Mouse (Mus musculus): Measurements from ENCODE around the gene Syndig1l.
A peak's percentile ranks its signal among the peaks of the same experiment; 100 is the strongest.

Syndig1l gene

DNA sequence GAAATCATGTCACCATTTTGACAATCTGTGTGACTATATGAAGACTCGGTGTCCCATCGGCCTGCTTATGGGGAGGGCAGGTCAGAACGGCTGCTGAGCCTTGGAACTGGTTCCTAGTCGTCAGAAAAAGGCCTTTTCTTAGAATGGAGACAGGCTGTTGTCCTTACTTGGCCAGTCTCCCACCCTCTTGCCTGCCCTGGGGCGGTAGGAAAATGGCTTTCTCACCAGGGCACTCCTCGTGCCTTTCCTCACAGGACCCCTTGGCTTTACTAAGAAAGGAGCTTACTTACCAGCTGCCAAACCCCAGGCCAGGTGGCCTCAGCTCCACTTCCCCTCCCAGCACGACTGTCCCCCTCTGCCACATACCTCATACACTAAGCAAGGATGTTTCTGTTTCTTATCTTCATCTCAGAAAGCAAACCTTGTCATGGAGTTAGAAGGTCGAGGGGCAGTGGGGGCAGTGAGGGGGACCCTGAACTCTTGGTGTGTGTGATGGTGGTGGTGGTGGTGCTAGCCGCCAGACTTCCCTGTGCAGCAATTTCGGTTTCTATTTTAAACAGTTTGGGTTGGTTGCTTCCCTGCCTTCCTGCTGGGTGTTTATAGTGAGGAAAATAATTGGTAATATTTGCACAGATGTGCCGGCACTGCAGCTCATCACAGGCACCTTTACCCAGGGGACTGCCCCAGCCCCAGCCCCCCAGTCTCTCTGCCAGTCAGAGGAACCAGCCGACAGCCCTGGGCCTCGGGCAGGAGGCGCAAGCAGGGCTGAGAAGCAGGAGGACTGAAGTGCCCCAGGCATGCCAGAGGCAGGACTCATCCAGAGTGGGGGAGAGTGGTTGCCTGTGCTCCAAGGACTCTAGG lies 23.7 kb downstream of the Syndig1l start:
- peak; percentile 59 for DNase-seq (ENCODE audit: low read depth)

DNA sequence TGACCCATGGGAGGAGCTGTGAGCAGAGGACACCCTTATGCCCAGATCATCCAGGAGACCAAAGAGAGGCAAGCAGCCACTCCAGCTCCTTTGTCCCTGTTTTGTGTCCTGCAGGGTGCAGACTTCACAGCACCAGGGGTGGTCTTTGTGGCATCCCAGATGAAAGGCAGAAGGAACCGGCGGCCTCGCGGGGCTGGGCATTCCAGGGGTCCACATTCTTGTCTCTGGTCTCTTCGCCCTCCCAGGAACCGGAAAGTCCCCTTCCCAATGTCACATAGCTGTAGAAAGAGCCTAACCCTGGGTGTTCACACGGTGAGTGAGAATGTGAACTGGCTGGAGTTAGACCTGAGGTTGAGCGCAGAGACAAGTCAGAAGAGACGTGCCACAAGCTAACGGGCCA lies 27.0 kb downstream of the Syndig1l start:
- no peak for DNase-seq (ENCODE audit: low read depth)

DNA sequence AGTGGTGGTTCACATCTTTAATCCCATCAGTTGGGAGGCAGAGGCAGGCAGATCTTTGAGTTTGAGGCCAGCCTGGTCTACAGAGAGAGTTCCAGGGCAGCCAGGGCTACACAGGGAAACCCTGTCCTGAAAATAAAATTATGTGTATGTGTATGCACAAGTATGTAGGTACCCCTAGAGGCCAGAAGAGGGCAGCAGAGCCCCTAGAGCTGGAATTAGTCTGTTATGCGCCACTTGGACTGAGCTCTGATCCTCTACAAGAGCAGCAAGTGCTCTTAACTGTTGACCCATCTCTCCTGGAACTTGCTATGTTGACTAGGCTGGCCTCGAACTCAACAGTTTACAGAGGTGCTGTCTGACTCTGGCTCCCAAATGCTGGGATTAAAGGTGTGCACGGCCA lies 28.1 kb downstream of the Syndig1l start:
- peak; percentile 52 for DNase-seq (ENCODE audit: low read depth)

DNA sequence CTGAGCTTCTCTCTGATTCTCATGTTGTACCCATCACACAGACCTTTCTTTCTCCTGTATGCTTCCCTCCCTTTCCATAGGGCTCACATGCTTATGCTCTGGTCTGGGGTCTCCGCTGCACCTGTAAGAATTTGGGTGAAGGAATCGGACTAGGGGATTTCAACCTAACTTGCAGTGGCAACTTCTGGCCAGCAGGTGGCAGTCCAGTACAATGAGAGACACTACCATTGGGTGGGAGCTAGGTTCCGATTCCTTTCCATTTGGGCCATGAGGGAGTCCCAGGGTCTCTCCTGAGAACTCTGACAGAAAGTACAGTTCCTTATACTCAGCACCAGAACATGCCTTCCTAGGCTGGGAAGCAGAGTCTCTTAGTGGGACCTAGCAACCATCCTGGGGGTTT lies 44.7 kb downstream of the Syndig1l start:
- peak; percentile 76 for DNase-seq (ENCODE audit: low read depth)

DNA sequence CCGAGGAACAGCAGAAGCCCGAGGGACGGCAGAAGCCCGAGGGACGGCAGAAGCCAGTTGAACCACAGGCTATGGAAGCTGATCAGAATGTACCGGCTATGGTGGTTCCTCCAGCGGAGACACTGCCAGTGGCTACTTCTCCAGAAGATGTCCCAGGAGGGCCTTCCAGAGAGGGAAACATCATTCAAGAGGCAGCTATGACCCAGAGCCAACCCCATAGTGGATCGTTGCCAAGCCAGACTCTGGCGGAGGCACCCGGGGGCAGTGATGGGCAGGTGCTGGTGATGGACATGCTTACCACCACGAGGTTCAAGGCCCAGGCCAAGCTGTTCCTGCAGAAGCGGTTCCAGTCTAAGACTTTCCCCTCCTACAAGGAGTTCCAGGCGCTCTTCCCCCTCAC lies 48.4 kb downstream of the Syndig1l start:
- DNase-seq (ENCODE audit: low read depth): no peak

DNA sequence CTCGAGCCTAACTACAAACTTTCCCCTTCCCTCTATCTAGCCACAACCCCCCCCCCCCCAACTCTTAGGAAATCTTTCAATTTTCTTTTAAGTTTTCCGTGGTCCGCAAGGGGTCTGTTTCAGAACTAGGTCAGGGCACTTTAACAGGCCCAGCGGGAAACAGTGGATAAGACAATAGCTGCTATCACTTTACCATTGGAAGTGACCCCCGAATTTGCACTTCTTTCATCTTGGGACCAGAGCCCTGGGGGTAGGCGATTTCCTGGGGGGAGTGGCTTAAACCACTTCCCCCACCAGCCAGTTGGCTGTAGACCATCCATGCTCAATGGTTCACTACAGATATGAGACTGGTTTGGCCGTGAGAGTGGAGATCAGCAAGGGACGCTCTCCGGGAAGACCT lies 58.0 kb downstream of the Syndig1l start, which contains the start of gene Vrtn:
Gene Vrtn (plus strand): TSS at position 366 of the 400 bp plus-strand sequence.
- no peak for DNase-seq (ENCODE audit: low read depth)

DNA sequence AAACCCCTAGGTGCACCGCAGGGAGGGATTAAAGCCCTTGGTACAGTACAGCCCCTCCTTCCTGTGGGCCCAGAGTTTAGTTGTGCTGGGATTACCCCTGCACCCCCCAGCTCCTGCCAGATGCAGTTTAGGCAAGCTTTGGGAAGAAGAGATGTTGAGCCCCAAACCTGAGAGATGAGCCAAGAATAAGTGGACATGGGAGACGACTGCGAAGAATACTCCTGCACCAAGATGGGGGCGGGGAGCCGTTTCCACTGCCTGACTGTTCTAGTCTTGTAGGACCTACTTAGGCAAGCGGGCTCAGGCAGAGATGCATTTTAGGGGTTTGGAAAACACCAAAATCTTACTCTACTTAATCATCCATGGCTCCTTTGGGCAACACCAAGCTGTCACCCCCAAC lies 58.4 kb downstream of the Syndig1l start:
- DNase-seq (ENCODE audit: low read depth): no peak

DNA sequence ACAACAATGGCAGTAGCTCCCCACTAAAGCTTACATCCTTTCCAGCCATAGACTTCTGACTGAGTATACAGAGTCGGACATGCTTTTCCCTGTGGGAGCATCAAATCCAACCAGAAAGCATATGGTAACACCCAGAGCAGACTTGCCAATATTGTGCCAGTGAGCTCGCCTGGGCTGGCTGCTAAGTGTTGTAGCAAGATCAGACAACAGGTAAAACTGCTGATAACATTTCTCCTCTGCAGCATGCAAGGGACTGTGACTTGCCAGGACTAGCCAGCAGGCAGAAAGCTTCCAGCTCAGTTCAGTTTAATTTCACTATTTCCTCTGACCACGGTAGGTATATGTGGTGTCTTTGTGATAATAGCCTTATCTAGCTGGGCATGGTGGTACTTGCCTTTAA lies 66.8 kb downstream of the Syndig1l start:
- DNase-seq (ENCODE audit: low read depth): no peak
